Mouse (Mus musculus): Measurements from ENCODE around the gene Pank4.
A peak's percentile ranks its signal among the peaks of the same experiment; 100 is the strongest.

DNA sequence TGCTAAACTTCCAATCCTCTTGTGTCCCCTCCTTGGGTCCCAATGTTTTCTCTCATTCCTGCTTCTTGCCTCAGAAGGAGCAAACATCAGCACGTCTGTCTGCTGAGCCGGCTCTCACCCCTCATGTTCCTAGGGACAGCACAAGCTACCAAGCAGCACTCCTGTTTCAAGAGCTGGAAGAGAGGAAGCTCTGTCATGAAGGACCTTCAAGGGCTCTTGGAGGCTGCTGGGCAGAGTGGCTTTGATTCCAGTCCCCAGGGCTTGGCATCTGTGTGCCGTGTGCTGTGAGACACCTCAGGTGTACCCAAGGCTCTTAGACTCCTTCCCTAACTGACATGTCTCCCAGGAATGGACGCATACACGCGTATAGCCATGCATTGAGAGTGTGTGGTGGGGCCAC lies 17.2 kb downstream of the Pank4 start:
- TF ChIP-seq EP300 (IDR thresholded peaks at IDR 0.05; ENCODE audit: low read depth) (0 out of 2 replicates have a peak, but pooled peaks have one; percentile 3), CTCF (IDR thresholded peaks at IDR 0.05; ENCODE audit: low read depth) (no peak)
